In the genomic region with DNA sequence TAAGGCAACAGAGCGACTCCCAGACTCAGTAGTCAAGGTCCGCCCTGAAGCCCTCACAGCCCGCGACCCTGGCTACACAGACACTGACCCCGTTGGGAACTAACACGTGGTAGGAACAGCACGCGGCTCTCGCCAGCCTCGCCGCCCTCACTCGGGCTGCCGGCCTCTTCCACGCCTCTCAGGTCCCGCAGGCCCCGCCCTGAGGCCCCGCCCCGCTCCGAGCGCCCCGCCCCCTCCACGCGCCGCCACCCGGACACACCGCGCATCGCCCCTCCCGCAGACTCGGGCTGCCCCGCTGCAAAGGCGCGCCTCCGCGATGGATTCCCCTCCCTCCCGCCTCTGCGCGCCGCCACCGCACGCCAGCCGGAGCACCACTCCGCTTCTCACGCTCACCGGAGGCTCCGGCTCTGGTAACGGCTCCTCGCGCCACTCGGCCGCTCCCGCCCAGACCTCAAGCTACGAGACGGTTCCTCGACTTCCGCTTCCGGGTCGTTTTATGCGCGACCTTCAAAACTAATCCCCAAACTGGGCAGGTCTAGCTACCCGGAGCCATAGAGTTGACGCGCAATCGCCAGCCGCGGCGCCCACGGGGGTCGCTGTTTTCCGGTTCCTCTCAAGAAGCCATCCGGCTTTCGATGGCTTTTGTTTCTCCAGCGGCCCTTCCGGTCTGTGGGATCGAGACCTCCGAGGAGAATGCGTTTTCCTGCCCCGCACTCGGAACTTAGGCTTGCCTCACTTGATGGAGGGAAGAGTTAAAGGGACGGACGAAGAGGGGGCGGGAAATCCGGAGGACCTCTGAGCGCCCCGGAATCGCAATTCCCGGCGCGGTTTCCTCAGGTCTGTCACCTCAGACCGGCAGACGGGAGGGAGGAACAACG, we compare ENCODE assay signal across 8 mouse cellular contexts. TPM values are rescaled to one million over a fixed set of nuclear protein-coding genes. Genes with fewer than 3 reads are reported as not detected.
DNase-seq lines count a peak whose midpoint lies in the region; ATAC-seq and TF ChIP-seq lines count a peak whose summit lies in the region.

TSS of gene Eif1ad (plus strand) at position 567 of the 878 bp plus-strand sequence.

- peak within 1 kb of the TSS; percentile 94 for H3K27ac ChIP-seq in hindbrain, embryonic 13.5 days

- peak within 1 kb of the TSS; percentile 91 for H3K4me3 ChIP-seq in hindbrain, embryonic 13.5 days

- peaks cover 26% of the 10 kb centered on the region for H3K4me1 ChIP-seq in hindbrain, embryonic 13.5 days (replicated peaks)

- peak; percentile 75 for ATAC-seq in Patski
- peak; percentile 94 for ATAC-seq in hindbrain, embryonic 13.5 days (ENCODE audit: low FRiP score)

- in situ Hi-C loops in Patski (cut with MboI; ENCODE audit: low pct_unique_long_range_greater_than_20kb): no loop called here

- peak; percentile 86 for DNase-seq in Patski (ENCODE audit: low read depth, low spot score)
- DNase-seq in cerebellum, postnatal 14 days: peak; percentile 96 to 97
- DNase-seq in frontal cortex, postnatal 14 days (ENCODE audit: low spot score in 2 of 2): peak; percentile 94 to 95
- DNase-seq in layer of hippocampus, postnatal 25 days (ENCODE audit: extremely low spot score in 1 of 2, low spot score in 1 of 2): peak; percentile 91 to 98
- peak; percentile 93 for DNase-seq in lung, postnatal 25 days (ENCODE audit: low spot score)
- peak; percentile 97 for DNase-seq in retina, embryonic 14.5 days (ENCODE audit: low spot score)
- DNase-seq in thymus, postnatal 4 days: peak; percentile 94

- no peaks in the 10 kb centered on the region for H3K27me3 ChIP-seq in Patski
- H3K27me3 ChIP-seq in hindbrain, embryonic 13.5 days: no peaks in the 10 kb centered on the region

- peak within 1 kb of the TSS; percentile 88 for H3K9ac ChIP-seq in hindbrain, embryonic 13.5 days

- H3K9me3 ChIP-seq in hindbrain, embryonic 13.5 days: no peaks in the 10 kb centered on the region

- H3K36me3 ChIP-seq in hindbrain, embryonic 13.5 days: peaks cover 53% of the 10 kb centered on the region

- peak within 1 kb of the TSS; percentile 82 for H3K4me2 ChIP-seq in hindbrain, embryonic 13.5 days

- POLR2A ChIA-PET in Patski (lab: Charles Lee): interaction anchor here (0.7 to 2.5 kb wide), 9 partner anchors 17 to 316 kb away, joined by 3 to 10 read pairs (median 5); partner anchors contain the start of genes AI837181 and Drap1

- under 1% methylated on average over 84 of the region's 92 CpGs for WGBS in hindbrain, embryonic 13.5 days

- no peak for TF ChIP-seq CTCF in Patski (IDR thresholded peaks at IDR 0.05)

- CTCF ChIA-PET in Patski (lab: Charles Lee): interaction anchor here (1.0 to 1.5 kb wide), 2 partner anchors 28 to 63 kb away, joined by 4 read pairs; no protein-coding TSS in a partner anchor

RNA-seq across cellular contexts. Expression of gene Eif1ad, which starts in this region (rescaled TPM):
- polyA plus RNA-seq in Patski (2021): 36.7 TPM
- polyA plus RNA-seq in hindbrain, embryonic 13.5 days (2015; fragmentation: Nextera tagmentation; extraction: Ambion mirVana): 53.3 and 56.4 TPM in 2 replicates
- total RNA-seq in layer of hippocampus, postnatal 25 days (2021): 10 to 100 TPM; 19.5 to 23.7 TPM

Comparison
In these comparisons a context has a peak if more than half of its experiments do, and no peak if none do; other contexts are left out.
1. Peak in every context shown above with its lines: DNase-seq, ATAC-seq, H3K4me3 ChIP-seq and H3K27ac ChIP-seq.